Mouse (Mus musculus): ENCODE results near the gene Nabp1.
"Not testable (repeated sequence)": the region's sequence is repeated elsewhere in the genome, so short reads cannot be mapped to it uniquely, and the experiment has no call there.

Nabp1 gene

DNA sequence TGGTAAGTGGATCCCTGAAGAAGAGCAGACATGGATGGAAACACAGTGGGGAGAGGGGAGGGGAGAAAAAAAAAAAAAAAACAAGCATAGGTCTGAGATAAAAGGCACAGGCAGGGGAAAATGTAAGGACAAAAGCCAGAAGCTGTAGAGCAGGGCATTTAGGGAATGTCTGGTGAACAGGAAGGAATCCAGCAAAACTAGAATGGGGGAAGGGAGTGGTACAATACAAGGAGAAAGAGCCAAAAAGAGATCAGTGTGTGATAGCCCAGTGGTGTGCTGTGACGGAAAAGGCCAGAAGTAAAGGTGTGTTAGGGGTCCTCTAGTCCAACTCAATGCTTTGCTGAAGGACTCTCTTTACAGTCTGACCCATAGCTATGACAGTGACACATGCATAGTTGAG lies 8.1 kb upstream of the Nabp1 start:
- no peak for DNase-seq (ENCODE audit: low spot score)

DNA sequence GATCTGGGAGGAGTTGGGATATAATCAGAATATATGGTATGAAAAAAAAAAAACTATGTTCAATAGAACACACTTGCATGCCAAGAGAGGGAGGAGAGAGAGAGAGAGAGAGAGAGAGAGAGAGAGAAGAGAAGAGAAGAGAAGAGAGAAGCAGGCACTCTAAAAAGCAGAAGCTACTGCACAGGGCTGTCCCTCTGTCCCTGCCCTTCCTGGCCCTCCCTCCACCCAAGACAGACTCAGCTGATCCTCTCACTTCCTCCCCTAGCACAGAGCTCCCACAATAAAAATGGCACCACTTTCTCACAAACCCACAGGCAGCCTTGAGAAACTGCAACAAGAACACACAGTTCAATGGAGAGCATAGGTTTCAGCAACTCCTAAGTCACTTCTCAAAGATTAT lies 2.2 kb upstream of the Nabp1 start:
- DNase-seq (ENCODE audit: low spot score): no peak

- no peak for DNase-seq (ENCODE audit: low spot score)
Measured at GRCm38 (mm10) chr1:51479691-51480090, 1.5 kb upstream of the Nabp1 start.

- no peak for DNase-seq (ENCODE audit: low spot score)
Measured at GRCm38 (mm10) chr1:51479027-51479329, 753 bp upstream of the Nabp1 start.

- peak; percentile 4 for DNase-seq (ENCODE audit: low spot score)
Measured at GRCm38 (mm10) chr1:51477656-51478081, 556 bp downstream of the Nabp1 start.

GRCm38 (mm10) chr1:51476405-51476804 lies 1.8 kb downstream of the Nabp1 start:
- DNase-seq (ENCODE audit: low spot score): no peak

GRCm38 (mm10) chr1:51468077-51468476 lies 10.1 kb downstream of the Nabp1 start:
- no peak for DNase-seq (ENCODE audit: low spot score)

DNA sequence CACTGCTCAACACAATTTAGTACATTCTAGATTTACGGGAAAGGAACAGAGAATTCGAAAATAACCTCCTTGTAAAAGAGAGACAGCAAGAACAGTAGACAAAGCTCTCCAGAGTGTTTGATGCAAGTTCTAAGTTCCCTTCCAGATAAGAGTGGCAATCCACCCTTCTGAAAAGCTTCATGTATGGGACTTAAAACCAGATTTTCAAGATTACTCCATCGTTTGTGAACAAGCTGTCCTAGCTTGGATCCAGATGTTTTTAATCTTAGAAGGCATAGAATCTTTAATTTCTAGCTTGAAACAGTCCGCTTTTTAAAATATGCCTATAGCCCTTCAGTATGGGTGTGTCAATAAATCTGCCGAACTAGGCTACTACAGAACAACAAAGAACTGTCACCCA lies 11.0 kb downstream of the Nabp1 start:
- no peak for DNase-seq (ENCODE audit: low spot score)

DNA sequence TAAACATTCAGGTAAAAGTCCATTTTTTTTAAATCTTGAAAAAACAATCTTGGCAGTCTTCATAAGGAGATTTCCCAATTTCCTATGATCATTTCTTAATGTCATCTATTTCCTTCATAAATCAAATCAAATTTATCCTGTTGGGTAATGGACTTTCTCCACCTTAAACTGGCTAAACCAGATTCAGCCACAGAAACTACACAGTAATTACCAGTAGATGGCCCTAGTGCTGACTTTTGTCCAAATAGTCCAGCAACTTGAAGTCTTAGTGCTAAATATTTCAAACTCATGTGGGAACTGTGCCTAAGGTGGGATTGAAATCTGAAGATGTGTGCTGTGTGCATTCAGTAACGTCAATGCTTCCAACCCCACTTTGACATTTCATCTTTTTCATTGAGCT lies 11.8 kb downstream of the Nabp1 start:
- DNase-seq (ENCODE audit: low spot score): peak; percentile 18

DNA sequence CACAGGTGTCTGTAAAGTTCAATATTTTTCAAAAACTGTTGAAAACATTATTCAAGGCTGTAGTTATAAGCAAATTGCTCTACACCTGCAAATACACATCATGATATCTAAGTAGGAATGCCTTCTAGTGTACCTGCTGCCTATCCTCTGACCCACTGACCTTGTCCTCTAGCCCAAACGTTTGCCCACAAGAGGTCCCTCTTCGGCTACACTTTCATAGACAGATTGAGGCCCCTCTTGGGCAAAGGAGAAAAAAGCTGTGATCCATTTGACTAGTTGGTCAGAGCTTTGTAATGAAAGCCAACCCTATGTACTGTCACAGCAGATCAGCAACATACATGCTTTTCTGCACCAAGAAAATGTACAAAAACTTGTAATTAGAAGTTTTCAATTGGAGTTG lies 12.9 kb downstream of the Nabp1 start:
- DNase-seq (ENCODE audit: low spot score): no peak

DNA sequence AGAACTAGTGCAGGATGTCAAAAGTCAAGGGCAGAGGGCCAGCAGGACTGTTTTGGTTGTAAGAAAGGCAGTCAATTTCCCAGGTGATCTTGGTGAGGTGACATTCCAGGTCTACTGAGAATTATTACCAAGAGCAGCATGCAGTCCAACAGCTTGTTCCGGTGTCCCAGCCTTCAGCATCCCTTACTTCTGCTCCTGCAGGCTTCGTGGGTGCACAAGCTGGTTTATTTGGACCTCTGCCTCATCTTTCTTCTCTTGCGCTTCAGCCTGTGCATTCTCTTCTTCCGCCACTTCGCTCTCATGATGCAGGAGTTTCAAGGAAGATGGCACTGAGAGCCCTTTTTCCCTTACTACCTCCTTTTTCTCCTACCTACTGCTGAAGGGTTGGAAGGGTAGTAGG lies 15.2 kb downstream of the Nabp1 start:
- no peak for DNase-seq (ENCODE audit: low spot score)

DNA sequence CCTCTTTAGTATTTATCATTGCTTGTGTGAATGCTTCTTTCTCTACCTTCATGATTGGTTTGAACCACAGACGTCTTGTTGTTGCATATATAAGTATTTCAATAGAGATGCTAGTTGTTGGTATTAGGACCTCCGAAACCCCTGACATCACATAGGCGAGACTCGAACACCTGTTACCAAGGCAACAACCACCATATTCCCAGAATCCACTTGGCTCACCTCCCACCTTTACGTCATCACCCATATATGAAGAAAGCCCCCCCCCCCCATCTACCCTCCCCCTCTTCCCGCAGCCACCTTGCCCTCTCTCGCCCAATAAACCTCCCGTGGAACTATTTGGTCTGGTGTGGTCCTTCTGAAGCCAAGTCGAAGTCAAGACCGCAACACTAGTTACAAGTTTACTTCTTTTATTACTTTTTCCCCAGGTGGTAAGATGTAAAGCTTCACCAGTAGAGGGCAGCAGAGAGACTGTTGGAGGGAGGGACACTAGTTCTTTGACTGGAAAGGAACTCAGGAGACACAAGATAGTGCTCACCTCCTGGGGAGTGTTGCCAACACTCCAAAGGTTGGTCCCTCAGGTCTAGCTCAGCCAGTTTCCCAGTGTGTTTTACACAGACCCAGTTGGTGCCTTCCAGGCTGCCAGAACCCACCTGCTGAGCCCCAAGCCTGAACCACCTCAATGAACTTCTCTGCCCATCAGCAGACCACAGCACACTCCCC lies 19.3 kb downstream of the Nabp1 start:
- DNase-seq (ENCODE audit: low spot score): peak; percentile 54

GRCm38 (mm10) chr1:51458089-51458488 lies 20.1 kb downstream of the Nabp1 start:
- no peak for DNase-seq (ENCODE audit: low spot score)

DNA sequence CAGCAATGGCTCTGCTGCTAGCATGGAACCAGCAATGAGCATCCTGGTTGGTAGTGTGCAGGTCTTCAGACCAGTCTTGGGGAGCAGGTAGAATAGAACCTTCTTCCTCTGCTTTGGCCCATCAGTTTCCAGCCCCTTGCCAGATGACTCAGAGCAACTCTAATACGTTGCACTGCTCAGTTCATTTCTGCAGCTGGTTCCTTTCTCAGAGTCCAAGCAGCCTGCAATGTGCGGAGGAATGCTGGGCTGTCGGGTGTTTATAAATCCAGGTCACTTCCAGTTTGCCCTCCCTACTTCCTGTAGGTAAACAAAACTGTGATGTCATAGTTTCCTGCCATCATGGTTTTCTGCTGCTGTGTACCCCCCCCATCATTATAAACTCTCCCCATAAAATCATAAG lies 21.0 kb downstream of the Nabp1 start:
- no peak for DNase-seq (ENCODE audit: low spot score)

DNA sequence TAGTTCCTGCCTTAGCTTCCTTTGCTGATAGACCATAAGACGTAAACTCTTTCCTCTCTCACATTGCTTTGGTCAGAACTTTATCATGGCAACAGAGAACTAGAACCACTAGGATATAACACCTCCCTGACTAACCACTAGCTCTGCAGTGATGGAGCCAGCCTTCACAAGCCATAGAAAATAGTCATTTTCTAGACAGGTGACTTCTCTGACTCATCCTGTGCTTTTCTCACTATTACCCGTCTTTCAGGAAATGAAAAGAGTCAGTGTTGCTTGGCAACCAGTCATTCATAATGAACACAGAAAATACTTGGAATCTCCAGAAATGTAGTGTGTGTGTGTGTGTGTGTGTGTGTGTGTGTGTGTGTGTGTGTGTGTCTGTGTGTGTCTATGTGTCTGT lies 29.4 kb downstream of the Nabp1 start:
- DNase-seq (ENCODE audit: low spot score): no peak

DNA sequence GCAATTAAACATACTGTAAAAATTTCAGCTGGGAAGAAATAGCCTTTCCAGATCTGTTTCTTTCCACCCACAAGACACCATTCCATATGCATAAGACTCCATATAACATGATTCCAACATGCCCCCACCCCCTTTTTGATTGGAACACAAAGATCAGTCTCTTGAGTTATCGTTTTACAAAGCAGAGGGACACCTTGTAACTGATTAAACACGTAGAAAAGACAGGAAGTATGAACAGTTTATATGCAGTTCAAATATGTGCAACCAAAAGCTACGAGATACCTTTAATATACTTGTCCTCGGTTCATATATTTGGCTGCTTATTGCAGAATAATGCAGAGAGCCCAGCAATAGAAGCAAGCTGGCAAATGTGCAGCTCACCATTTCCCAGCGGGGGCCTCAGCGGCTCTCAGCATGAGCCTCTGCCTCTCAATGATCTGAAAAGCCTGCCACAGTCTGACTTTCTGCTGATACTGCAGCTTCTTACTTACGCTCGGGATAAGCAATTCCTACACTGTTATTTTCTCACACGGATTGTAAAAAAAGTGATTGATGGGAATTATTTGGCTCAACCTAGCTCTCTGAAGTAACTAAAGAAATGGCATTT lies 32.3 kb downstream of the Nabp1 start:
- DNase-seq (ENCODE audit: low spot score): no peak

- no peak for DNase-seq (ENCODE audit: low spot score)
Measured at GRCm38 (mm10) chr1:51445161-51445853, 32.9 kb downstream of the Nabp1 start.

DNA sequence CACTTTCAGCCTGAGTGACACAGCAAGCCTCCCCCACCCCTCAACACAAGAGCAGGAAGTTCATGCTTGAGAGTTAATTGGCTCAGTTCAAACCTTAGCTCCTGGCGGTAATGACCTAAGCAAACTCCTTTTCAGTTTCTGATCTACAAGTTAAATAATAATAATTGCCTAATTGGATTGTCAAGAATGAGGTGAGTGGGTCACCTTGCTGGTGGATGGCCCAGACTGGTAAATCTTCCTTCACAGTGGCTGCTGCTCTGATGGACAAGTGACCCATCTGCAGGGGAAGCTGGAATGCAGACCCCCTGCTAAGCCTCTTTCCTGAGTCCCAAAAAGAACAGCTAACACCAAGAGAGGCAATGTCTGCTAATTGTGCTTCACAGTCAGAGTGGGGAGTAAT lies 48.5 kb downstream of the Nabp1 start:
- no peak for DNase-seq (ENCODE audit: low spot score)

DNA sequence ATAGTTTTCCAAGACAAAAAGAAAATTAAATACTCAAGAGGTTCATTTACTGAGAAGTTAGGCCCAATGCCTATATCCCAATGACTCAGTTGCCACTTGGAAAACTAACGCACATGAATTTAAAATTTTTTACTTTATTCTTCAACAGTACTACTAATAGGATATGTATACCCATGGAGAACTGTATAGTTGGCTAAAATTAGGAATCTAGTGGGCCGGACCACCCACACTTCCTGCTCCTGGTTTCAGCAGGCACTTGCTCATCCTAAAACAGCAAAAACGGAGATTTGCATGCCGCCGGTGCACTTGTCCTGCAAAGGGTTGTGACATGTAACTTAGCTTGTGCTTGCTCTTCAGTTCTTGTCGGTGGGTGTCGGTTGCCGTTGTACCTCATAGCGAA lies 51.9 kb downstream of the Nabp1 start:
- DNase-seq (ENCODE audit: low spot score): no peak

DNA sequence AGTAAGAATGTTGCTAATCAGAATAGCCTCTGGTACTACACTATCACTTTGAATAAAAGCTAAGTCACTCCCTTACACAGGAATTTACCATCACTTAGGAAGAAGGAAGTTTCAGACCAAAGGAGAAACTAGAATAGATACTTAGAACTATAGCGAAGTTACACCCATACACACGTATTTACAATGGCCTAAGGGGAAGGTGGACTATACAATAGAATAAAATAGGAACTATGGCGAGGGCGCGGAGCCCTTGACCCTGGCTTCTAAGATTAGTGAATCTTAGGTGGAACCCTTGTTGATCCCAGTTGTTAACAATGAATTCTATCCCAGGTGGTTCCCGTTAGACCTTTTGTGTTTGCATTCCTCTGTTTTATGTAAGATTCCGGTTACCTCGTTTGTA lies 57.2 kb downstream of the Nabp1 start:
- DNase-seq (ENCODE audit: low spot score): not testable (repeated sequence)

GRCm38 (mm10) chr1:51418753-51419152 lies 59.5 kb downstream of the Nabp1 start:
- DNase-seq (ENCODE audit: low spot score): no peak

All from ovary, postnatal 14 days (tissue).